Mouse (Mus musculus) adrenal gland, postnatal 36 days (tissue): Measurements from ENCODE around the gene Ythdf1. TPM values are rescaled to one million over a fixed set of nuclear protein-coding genes. Genes with fewer than 3 reads are reported as not detected.

ENCODE experiments used
- DNase-seq, 2 experiments: peaks; one replicate each; pipeline ENCODE4 v3.0.0; 2021; ENCODE audit warnings: mixed read lengths in 1 of 2
- total RNA-seq, 2 experiments: library from RNA; stranded (reverse); gene quantifications; 2 replicates each; pipeline ENCODE4 v1.2.3; 2021

The Ythdf1 gene
- total RNA-seq, 2 experiments from 2014 or later = 51.7 to 52.4 TPM

- DNase-seq = no peak
Observed at GRCm38 (mm10) chr2:180910928-180911327, 9.8 kb downstream of the Ythdf1 start.

GRCm38 (mm10) chr2:180905556-180906221, 15.1 kb downstream of the Ythdf1 start:
- no peak for DNase-seq

DNA sequence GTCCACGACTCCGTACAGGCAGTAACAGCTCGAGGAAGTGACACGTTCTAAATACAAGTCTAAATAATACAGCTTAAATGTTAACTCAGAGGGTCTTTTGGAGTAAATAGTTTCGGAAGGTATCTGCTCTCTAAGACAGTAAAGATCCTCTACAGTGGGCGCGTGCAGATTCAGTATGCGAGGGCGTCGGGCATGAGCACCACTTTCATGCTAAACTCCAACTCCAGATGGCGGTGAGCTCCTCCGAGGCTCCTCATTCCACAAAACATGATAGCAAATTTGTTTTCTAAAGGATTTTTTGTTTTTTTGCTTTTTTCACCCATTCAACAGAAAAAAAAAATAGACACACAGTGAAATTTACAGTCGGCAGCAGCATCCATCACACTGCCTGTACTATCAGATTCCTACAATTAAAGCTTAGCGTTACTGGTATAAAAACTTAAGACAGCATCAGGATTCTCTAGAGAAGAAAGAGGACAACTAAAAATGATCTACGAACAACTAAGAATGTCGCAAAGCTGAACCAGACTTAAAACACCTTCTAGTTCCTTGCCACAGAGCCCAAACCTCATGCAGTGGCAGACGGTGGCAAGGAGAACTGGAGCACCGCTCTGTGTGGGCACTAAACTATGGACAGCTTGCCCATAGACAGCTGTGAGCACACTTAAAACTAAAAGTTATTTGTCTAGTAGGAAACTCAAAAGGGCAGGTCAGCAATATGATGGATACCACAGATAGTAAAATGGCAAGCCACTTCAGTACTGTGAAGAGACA, 16.1 kb downstream of the Ythdf1 start:
- no peak for DNase-seq

DNA sequence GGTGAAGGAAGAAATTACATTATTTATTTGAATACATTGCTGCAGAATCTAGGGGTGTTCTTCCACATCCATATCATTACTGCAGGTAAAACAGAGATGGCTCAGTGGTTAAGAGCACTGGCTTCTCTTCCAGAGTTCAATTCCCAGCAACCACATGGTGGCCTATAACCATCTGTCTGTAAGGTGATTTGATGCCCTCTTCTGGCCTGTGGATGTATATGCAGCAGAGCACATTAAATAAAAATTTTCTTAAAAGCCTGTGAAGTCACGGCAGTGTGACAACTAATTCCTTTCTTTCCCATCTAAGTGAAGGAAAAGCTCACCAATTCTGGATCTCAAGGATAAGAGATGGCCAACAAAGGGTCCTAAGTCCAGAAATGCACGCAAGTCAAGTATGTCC, 18.7 kb downstream of the Ythdf1 start:
- no peak for DNase-seq

DNA sequence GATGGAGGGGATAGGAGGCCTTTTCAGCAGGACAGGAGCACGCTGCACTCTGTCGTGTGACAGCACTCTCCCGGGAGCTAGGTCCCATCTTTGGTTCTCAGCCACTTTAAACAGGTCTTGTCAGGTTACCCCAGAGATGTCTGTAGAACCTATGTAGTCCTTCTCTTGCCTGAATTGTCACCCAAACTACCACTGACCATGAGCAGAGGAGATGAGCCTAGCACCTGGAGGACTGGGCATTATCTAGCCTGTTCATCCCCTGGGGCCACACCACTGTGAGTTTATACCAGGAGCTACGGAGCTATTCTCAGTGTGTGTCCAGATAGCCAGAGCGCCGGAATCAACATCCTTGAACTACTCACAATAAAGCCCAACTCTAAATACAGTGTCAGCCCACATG, 22.9 kb downstream of the Ythdf1 start:
- DNase-seq = no peak

- no peak for DNase-seq
Observed at GRCm38 (mm10) chr2:180896819-180897625, 23.7 kb downstream of the Ythdf1 start.

- no peak for DNase-seq
Observed at GRCm38 (mm10) chr2:180895837-180896525, 24.8 kb downstream of the Ythdf1 start.

GRCm38 (mm10) chr2:180895321-180895720, 25.4 kb downstream of the Ythdf1 start:
- no peak for DNase-seq

GRCm38 (mm10) chr2:180894734-180895133, 26.0 kb downstream of the Ythdf1 start:
- DNase-seq = peak; percentile 56 to 68

DNA sequence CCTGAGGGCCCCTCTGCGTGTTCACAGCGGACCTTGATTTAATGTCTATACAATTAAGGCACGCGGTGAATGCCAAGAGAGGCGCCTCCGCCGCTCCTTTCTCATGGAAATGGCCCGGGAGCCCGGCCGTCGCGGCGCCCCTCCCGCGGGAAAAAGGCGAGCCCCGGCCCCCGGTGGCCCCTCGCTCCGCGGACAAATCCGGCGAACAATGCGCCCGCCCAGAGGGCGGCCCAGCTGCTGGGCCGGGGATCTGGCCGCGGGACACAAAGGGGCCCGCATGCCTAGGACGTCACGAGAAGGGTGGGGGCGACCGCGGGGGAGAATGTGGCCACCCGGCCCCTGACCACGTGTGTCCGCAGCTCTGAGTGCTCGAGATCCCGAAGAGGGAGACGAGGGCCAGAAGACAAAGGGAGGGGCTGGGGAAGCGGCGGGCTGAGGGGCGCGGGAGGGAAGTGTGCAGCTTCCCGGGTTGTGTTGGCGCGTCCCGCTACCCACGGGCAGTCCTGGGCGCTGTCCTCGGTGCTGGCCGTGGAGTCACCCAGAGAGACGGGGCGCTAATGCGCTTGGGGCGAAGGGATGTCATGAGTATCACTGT, 26.6 kb downstream of the Ythdf1 start:
- peak; percentile 82 to 84 for DNase-seq

DNA sequence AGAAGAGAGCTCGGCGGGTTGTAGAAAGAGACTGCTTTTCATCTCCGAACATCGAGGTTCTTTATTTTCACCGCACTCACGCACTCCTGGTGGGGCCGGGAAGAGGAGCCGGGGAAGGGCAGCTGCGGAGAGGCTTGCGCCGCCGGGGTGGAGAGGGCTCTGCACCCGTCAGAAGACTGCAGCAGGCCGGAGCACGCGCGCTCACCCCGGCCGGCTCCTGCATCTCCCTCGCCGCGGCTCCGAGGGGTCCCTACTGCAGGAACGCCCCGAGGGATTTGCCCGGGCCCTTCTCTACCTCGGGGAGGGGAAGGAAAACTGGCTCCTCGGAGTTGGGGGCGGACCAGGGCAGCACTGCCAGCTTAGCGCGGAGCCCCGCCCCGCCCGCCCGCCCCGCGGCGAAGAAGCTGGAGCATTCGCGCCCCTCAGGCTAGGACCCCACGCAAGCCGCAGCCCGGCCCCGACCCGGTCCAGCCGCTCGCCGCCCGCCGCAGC, 27.2 kb downstream of the Ythdf1 start:
- DNase-seq = peak in 1 of 2 experiments; percentile 22

DNA sequence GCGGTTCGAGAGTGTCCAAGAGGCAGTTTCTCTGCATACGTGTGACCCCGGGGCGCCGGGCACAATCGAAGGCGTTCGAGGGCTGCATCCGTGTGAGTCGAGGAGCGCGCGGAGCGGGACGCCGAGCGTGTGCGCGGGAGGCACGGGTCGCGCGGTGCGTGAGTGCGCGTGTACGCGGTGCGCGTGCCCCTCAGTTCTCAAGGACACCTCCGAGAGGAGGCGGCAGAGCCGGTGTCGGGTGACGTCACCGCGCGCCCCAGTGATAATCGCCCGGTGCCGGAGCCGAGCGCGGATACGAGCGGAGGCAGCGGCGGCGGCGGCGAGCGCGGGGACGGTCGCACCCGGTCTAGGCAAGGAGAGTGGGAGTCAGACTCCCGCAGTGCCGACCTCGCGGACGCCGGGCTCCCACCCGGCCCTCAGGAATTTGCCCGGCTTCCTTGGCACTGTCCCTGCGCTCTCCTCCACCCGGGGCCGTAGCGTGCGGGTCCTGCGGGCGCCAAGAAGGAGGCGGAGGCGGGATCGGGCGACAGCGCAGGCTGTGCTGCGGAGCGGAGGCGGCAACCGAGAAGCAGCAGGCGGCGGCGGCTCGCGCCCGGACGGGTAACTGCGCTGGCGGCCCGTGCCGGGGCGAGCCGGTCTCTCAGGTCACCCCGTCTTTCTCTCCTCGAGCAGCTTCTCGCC, 27.8 kb downstream of the Ythdf1 start:
- DNase-seq = peak; percentile 42 to 56

DNA sequence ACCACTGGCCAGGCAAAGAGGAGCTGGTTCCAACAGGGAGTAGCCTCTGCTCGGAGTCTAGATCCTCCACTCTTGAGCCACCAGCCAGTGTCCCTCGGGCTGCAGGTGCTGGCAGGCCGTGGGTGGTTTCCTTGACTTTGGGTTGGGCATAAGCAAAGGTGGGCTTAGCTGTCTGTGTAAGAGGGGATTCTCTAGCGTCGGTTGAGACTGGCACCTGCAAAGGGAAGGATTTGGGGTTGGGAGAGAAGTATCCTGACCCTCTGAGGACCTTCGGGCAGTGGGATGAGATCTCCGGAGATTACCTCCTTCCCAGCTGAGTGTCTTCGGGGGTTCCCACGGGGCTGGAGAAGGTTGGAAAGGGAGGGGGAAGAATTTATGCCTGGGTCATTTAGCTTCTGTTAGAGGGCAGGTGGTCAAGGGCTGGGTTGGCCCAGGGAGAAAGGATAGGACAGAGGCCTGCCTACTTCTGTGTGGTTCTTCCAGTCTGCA, 28.9 kb downstream of the Ythdf1 start:
- no peak for DNase-seq

DNA sequence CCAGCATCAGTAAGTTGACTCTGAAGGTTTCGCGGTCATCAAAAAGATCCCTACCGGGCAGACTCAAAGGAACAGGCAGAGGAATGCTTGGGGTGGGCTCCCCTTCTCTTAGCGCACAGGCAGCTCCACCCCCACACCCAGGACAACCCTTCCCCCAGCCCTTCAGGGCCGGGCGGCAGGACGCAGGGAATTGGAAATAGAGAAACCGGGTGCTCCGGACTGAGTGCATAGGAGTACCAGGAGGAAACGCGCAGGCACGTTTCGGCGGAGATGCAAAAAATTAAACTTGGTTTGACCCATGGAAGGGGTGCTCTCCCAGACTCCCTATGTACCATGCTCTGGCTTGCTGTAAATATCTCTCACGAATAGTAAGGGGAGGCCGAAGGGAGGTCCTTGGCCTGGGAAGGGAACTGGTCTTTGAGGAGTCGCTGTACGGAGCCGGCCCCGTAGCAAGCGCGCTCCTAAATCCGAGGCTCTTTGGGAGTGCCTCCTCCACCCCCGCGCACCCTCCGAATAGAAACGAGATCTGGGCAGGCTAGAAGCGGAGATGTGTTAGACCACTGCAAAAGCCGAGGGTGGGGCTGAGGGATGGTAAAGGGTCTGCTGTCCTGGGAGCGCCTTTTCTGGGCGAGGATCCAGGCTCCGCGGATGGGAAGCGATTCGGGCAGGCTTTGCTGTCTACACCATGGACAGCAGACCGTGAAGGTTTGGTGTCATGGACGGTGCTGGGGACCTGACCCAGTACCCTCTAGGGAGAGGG, 29.5 kb downstream of the Ythdf1 start:
- no peak for DNase-seq

- no peak for DNase-seq
Observed at GRCm38 (mm10) chr2:180890422-180891074, 30.2 kb downstream of the Ythdf1 start.

DNA sequence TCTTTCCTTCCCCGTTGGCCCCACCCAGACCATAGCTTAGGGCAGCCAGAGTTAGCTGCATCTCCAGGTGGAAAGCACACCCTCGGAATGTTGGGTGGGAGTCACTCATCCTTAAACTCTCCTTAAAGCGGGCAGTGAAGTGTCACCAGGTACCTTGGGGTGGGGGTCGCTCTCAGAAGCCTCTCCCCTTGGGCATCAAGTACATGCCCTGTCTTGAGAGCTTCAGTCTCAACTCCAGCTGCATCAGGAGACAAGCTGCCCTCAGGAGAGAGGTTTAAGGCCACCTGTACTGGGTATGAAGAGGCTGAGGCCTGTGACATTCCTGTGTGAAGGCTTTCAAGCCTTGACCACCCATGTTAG, 30.8 kb downstream of the Ythdf1 start:
- no peak for DNase-seq

DNA sequence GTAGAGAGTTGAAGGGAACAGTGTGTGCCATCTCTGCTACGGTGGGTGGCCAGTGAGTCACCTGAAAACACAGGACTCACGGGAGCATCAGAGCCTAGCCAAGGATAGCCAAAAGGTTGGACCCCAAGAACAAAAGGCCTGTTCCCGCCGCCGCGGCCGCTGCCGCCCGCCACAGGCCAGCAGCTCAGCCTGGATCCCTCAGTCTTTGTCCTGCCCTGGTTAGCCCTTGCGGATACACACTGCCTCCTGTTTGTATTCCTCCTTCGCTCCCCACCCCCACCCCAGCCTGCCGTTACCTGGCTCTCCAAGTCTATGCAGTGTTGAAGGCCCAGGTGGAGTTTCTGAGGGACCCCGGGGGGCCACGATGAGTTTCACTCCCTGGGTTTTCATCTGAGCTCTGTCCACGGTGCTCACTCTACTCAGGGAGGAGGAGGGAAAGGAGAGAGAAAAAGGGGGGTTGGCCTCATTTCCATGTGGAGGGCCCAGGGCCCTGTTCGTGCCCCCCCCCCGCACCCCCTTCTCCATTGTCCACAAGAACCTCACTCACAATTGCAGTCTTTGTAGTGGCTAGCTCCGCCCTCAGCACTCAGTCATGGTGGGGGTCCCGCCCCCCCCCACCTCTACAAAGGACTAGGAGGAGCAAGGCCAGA, 31.4 kb downstream of the Ythdf1 start:
- DNase-seq = no peak

DNA sequence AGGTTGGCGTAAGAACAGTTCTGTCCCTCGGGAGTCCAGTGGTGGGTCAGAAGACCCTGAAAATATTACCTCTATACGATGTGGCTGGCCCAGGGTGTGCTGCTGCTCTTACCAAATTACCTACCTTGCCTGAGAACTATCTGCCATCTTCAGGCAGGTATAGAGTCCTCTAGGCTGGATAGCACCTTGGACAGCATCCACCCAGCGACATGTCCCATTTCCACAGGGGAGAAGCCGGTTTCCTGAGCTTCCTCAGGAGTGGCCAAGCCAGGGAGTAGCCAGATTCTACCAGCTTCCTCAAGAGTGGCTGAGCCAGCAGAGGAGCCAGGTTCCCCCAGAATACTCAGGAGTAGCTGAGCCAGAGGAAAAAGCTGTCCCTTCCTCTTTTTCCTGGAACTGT, 35.5 kb downstream of the Ythdf1 start:
- no peak for DNase-seq

- DNase-seq = no peak
Observed at GRCm38 (mm10) chr2:180881281-180881680, 39.5 kb downstream of the Ythdf1 start.
